Mouse (Mus musculus): ENCODE measurements around the gene Bckdha.

Gene Bckdha

DNA sequence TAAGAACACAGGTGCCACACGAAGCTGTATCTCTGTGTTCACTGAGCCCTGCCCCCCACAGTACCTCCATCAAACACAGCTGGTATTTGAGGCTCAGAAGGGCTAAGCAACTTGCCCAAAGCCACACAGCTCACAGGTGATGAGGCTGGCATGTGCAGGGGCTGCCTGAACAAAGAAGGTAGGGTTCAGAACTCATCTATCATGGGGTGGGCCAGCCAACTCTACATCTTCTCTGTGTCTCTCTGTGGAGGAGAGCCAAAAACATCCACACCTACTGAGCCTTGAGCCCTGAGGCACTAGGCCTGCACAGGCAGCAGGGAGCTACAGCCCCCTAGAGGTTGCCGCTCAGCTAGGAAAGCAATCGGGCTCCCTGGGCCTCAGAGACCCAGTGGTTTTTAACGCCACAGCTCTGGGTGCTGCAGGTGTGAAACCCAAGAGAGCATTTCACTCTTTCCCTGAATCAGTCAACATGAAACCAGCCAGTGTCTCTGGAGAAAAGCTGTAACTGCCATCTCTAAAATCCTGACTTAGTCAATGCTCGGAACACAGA lies 11.1 kb downstream of the Bckdha start:
- in situ Hi-C loops (cut with MboI, MseI) = no loop called here

DNA sequence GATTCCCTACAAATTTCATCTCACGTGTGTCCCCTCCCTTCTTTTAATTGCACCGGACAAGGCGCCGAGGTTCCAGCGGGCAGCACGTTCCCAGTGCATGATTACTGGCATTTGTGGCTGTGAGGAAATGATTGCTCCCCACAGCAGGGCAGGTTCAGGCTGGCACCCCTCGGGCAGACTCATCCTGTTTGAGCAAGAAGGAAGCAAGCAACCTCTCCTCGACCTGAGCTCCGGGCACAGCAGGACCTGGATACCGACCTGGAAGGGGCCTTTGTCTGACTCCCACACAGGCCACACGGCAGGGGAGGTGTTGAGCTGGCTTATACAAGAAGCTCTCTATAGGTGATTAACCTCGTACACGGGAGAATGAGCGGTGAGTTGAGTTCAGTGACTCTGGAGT lies 13.7 kb downstream of the Bckdha start:
- in situ Hi-C loops (cut with MboI, MseI) = no loop called here

DNA sequence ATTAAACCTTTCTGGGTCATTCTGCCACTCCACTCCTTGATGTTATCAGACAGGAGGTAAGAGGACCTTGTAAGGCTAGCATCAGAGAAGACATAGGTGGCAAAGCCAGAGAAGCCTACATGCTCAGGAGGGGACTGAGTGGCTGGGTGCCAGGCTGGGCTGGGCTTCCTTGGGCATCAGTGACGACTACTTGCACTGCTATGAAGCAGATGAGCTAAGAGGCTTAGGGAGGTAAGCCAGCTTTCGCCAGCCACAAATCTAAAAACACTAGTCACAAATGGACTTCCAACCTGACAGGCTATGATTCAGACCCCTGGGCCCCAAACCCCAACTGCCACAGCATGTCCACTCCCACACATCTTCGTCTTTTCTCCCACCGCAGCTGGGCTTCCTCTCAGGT lies 14.2 kb downstream of the Bckdha start:
- in situ Hi-C loops (cut with MboI, MseI) = no loop called here

DNA sequence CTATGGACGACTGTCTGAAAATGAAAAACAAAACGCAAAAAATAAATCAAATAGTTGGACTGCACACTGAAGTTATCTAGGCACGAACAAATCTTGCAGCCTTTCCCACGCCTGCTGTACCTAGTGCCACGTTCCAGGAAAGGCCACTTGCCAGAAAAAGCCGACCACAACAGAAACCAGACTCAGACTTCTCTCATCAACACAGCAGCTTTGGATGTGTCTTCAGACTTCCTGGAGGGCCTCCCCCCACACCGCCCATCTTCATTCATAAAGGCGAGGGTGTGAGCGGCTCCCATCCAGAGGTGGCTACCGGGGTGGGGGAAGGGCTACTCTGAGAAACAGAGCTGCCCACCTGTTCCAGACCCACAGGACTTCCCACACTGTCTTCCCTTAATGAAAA lies 14.6 kb downstream of the Bckdha start:
- in situ Hi-C loops (cut with MboI, MseI) = no loop called here

DNA sequence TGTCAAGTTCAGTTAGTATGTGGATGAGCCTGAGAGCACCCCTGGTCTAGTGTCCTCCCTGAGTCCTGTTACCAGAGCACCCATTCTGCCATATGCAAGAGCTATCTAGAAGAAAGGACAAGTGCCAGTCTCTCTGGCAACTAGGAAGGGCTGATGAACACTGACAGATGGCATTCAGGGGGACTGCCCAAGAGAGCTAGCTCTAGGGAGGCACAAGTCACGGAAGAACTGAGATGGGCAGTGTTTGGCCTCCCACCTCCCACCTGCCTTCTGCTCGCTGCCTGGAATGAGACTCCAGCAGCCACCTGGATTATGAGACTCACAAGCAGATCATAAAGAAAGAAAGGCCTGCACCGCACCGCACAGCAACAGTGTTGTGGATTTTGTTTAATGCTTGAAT lies 19.0 kb downstream of the Bckdha start:
- in situ Hi-C loops (cut with MboI, MseI) = no loop called here

DNA sequence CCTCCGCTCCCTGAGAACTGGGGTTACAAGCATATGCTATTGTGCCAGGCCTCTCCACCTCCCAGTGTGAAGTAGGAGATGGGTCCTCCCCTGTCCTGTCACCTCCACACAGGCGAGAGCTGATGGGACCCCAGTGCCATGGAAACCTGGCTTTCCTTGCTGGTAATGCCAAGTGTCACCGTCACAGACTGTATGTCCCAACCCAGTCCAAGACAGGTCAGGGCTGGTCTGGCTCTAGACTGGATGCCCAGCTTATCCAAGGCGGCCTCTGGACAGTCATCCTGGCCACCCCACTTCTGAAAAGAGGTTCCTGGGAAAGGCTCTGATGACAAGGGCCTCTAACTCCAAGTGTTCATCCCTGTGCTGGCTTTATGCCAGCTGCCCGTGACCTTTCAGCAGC lies 21.7 kb downstream of the Bckdha start:
- in situ Hi-C loops (cut with MboI, MseI) = no loop called here

DNA sequence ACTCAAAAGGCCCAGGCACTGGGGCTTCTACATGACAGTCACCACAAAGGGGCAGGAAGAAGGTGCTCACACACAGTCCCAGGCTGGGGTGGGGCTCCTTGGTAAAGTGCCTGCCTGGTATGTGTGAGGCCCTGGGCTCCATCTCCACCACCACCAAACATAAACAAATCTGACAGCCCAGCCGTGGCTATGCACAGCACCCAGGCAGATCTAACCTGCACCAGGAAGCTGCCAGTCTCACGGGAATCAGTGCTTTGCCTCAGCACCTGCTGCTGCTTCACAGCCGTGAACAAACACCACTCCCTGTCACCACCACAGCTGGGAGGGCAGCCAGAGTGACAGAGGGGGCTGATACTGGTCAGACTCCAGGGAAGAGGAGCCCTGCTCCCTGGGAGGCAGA lies 22.4 kb downstream of the Bckdha start:
- in situ Hi-C loops (cut with MboI, MseI) = no loop called here

DNA sequence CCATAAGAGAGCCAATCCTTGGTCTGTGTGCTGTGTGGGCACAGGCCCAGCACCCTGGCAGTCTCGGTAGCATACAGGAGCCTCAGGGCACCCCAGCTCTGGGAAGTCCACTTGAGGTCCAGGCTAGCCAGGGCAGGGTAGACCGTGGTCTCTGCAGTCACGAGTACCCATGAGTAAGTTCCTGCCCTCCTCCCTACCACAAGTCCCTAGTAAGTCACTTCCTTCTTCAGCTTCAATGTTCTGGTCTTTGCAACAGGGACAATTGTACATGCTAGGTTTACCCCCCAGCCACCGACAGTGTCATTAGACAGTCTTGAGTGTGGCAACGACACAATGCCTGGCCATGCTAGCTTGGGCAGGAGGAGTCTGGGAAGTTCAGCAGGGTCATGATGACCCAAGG lies 26.1 kb downstream of the Bckdha start:
- in situ Hi-C loops (cut with MboI, MseI) = no loop called here

DNA sequence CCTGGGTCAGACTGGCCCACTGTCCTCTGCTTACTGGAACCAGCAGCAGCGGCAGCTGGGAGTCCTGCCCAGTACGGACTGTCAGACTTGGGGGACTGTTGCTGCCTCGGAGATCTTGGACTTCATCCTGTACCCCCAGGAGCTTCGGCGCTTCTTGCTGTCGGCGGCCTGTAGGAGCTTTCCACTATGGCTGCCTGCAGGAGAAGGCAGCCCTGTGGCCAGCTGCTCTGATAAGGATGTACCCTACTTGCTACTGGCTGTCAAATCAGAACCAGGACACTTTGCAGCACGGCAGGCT lies 30.5 kb downstream of the Bckdha start:
- in situ Hi-C loops (cut with MboI, MseI) = no loop called here

DNA sequence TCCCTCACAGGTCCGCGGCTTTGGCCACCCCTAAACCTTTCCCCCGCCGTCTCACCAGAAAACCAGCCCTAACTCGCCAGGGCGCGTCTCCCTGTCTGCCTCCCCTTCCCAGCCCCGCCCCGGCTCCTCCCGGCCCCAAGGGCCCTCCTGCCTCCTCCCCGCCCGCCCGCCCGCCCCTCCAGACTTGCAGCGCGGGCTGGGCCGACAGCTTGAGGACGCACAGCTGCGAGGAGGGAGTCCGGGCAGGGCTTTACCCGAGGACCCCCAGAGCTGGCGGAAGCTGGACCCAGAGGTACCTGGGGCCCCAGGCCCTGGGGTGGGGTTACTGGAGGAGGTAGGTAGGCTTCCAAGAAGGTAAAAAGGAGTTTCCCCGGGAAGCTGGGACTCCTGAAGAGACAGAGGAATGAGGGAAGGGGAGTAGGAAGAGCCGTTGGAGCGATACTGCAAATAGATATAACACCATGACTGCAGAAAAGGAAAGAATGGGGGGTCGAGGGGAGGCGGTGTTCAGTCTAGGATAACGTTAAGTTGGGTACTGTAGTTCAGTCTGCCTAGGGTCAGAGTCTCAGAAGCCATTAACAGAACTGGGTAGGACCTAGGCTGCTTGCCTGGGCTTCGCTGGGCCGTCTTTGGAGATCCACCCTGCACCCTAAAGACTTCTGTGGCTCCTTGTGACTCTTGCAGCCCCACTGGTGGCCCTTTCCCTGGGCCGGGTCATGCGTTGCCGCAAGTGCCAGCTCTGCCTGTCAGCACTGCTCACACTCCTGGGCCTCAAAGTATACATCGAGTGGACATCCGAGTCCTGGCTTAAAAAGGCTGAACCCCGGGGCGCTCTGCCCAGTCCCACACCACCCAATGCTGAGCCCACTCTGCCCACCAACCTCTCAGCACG lies 31.1 kb downstream of the Bckdha start:
- in situ Hi-C loops (cut with MboI, MseI) = no loop called here

DNA sequence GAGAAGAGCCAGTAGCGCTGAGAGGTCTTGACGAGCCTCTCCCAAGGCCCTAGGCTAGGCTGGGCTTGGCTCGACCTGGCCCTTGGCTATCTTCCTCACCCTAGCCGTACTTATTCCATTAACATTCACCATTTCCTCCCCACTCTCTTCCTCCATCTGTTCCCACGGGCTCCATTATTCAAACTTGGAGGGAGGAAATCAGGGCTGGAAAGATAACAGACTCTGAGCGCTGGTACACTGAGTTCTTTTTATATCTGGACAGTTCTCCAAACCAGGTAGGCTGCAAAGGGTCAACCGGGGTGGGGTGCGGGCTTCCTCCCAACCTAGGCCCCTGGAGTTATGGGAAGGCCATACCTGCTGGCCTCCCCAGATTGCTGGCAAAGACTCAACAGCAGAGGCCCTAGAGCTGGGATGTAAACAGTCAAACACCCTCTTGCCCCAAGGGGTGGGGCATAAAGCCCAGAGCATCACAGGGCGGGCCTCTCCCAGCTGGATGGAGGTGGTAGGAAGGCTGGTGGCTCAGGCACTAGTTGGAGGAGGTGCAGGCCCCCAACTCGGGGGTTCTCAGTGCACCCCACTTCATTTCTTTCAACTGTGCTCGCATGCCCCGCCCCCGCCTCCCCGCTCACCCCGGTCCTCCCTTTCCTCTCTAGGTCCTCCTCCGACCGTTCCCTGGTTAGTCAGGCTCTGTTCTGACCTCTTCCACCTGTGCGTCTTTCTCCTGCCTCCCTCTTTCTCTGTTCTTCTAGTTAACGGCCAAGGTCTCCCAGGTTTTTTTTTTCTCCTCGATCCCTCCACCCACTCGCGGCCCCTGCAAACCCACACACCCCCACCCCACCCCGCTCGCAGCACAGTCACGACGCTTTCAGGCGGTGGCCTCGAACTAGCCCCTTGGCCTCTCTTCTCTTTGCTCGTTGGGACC lies 32.0 kb downstream of the Bckdha start, which contains the start of gene B3gnt8:
Gene B3gnt8, plus strand, starts transcription at position 146 of the 922 bp plus-strand sequence.
- in situ Hi-C loops (cut with MboI, MseI) = no loop called here

DNA sequence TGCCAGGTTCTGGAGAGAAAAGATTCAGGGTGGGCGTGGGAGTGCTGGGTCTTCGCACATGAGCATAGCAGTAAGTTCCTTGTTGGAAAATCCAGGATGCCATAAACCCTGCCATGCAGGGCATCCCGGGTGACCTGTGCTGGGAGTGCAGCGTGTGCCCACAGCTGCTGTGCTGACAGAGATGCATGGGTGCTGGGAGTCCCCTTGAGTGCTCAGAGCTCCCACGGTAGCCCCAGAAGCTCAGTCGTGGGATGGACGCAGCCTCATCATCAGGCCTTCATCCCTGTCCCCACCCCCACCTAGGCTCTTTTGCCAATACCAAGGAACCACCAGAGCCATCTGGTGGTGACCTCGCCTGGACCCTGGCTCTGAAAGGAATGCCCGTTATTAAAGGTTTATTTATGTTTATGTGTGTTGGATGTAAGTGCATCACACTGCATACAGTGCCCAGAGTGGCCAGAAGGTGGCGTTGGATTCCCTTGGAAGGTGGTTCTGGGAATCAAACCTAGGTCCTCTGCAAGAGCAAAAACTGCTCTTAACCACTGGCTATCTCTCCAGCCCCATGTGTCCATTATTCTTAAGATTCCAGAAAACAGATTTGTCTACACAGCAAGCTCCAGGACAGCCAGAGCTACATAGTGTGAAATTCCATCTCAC lies 33.1 kb downstream of the Bckdha start:
- in situ Hi-C loops (cut with MboI, MseI) = no loop called here

DNA sequence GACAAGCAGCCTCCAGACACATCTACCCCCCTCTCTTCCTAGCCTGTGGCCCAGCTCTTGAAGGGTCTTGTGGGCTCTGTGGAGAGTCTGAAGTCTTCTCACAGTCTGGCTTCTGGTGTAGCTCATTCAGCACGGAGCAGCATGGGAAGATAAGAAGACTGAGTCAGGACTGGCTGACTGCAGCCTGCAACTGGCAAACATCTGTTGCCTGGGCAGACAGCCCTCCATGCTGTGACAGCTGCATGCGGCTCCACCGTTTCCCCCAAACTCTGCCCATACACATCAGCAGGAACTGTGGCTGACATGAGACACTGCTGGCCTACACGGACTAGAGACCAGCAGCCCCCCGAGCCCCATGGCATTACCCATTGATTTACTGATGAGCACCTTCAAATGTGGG lies 33.9 kb downstream of the Bckdha start:
- in situ Hi-C loops (cut with MboI, MseI) = loop anchor here (5.0 kb wide), 1 partner anchor 32 kb away; the partner anchor contains the start of genes Bckdha and Exosc5

DNA sequence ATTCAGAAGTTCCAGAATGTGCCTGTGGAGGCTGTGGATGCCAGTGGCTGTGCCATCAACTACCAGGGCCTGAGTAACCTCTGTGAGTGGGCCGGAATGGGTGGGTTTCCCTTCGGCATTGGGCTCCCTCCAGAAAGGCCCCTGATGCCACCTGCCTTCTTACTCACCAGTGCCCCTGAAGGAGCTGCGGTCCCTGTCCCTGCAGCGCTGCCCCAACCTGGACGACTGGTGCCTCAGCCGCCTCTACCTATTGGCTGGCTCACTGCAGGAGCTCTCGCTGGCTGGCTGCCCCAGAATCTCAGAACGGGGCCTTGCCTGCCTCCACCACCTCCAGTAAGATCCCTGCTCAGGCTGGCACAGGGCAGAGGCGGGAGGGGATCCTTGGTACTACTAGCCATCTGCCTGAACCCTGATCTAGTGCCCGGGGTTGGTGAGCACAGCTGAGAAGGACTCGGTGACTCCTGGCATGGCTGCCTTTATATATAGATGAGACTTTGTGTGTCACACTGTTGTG lies 34.9 kb downstream of the Bckdha start:
- in situ Hi-C loops (cut with MboI, MseI) = loop anchor here (5.0 kb wide), 1 partner anchor 33 kb away; the partner anchor contains the start of genes Bckdha and Exosc5

DNA sequence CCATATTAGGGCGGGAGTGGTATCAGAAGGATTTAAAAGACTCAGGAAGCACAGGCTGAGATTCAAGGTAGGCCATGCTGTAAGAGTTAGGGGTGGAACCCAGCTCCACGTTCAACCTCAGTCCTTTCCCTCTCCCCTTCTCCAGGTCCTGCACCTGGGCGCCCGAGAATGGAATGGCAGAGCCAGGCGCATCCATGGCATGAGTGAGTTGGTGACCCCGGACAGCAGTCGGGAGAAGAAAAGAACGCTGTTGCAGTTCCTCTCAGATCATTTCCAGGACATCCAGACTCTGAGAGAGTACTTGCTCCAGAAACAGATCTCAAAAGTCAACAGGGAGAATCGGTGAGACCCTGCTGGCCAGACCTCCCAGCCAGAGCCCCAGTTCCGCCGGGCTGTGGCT lies 38.0 kb downstream of the Bckdha start:
- in situ Hi-C loops (cut with MboI, MseI) = loop anchor here (5.0 kb wide), 1 partner anchor 37 kb away; the partner anchor contains the start of genes Bckdha and Exosc5

DNA sequence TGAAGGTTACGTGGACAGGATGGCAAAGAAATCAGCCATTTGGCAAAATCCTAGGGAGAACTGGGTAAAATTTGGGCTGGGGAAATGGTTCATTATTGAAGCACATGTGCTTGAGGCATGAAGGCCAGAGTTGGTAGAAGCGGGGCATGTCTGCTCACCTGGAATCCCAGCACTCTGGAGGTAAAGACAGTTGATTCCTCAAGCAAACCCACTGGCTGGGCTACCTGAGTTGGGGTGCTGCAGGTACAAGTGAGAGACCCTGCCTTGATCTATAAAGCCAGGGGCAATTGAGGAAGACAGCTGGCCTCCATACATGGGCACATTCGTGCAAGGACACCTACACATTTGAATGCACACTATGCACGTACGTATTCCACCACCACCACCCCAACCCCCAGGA lies 38.7 kb downstream of the Bckdha start:
- in situ Hi-C loops (cut with MboI, MseI) = loop anchor here (5.0 kb wide), 1 partner anchor 37 kb away; the partner anchor contains the start of genes Bckdha and Exosc5

DNA sequence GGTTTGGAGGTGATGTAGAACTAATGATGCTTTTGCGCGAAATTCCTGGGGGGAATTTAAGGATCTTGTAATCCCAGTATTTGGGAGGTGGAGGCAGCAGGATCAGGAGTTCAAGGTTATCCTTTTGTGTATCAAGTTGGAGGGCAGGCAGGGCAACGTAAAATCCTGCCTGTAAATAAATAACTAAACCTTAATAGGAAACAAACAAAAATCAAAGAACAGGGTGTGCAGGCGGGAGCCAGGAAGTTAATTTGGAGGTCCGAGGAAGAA lies 39.1 kb downstream of the Bckdha start:
- in situ Hi-C loops (cut with MboI, MseI) = no loop called here

DNA sequence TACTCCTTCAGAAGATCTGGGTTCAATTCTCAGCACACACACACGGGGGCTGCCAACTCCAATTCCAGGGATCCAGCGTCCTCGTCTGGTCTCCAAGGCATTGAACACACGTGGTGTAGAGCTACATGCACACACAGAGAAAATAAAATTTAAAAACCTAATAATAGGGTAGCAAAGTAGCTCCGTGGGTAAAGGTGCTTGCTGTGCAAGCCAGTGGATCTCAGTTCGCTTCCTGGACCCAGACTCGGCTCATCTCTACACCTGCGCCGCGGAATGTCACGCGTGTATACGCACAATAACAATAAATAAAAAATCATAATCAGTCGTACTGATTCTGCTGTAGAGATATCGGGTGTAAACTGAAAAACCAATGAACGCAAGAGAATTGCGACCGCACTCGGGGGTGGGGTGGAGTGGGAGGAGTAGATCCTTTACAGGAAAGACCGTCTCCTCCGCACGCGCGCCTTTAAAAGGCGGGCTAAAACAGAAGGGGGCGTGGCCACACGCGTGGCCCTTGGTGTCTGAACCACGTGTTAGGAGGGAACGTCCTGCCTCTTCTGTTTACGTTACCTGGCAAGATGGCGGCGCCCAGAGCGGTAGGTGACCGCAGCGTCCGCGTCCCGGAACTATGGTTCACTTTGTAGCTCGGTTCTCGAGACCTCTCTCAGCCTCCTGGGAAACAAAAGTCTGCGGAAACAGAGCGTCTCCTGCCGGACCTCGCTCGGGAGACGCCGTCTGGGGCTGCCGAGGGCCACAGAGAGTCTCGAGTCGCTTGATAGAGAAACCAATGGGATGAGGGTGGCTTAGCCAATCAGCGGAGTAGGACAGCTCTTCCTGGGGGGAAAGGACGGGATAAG lies 39.7 kb downstream of the Bckdha start, which contains the start of gene Dmac2:
Gene Dmac2, plus strand, starts transcription at position 550 of the 857 bp plus-strand sequence.
- in situ Hi-C loops (cut with MboI, MseI) = no loop called here

DNA sequence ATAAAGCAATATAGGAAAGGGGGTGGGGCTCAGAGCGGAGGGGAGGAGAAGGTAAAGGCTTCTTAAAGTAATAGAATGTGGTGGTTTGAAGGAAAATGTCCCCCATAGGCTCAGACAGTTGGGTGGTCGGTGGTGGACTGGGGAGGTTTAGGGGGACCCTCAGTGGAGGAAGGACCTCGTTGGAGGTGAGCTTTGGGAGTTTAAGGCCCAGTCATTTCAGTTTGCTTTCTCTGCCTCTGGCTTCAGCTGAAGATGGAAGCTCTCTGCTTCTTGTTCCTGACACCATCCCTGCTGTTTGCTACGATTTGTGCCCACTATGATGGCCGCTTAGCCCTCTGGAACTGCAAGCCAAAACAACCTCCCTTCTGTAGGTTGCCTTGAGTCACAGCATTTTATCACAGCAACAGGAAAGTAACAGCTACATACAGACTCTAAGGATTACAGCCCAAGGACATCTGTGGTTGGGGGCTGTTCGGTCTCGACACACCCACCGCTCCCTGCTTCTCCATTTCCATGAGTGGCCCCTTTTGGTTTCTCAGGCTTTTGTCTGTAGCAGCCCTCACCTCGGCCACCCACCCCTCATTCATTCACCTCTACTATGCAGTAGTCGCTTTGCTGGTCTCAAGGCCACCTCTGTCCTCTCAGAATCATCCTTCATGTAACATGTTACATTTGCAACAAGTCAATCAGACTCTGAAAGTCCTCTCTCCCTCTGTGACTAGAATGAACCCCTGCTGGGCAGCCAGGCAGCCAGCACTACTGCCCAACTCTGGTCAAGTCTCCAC lies 41.2 kb downstream of the Bckdha start:
- in situ Hi-C loops (cut with MboI, MseI) = no loop called here

DNA sequence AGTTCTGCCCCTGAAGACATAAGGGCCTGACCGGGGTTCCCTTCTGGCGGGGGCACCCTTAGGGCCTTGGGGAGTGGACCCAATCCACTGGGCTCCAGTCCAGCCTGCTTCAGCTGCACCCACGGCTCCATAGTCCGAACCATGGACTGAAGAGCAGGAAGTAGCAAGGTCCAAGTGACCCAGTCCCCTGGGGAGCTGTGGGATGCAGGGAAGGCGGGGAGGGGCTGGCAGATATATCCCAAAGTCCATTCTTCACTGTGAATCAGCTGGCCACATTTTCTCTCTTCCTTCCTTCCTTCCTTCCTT lies 43.1 kb downstream of the Bckdha start, which contains the start of gene Erich4:
Gene Erich4, minus strand, starts transcription at position 187 of the 306 bp plus-strand sequence.
- in situ Hi-C loops (cut with MboI, MseI) = no loop called here
